Mouse (Mus musculus): ENCODE measurements at regions not wholly inside any gene's neighbourhood (a gene's known extent, or its start where the extent isn't known, plus 50 kb on each side); places are given as distances from the start of the nearest gene placed in this dataset.

GRCm38 (mm10) chr1:12640983-12641382, 1227.1 kb downstream of the A830018L16Rik start:
- TF ChIP-seq CTCF (IDR thresholded peaks at IDR 0.05; ENCODE audit: borderline replicate concordance, extremely low read depth, insufficient read depth, insufficient read length) (no peak), POLR2A (IDR thresholded peaks at IDR 0.05; ENCODE audit: borderline replicate concordance, extremely low read depth, insufficient read depth, insufficient read length, poor library complexity, severe bottlenecking) (no peak)
